Mouse (Mus musculus) B cell, adult 2 months (primary cell): Measurements from ENCODE around the gene Slc30a4.

Source experiments
- DNase-seq, 2 experiments: peaks; one replicate each; pipeline ENCODE4 v3.0.0; 2022

The Slc30a4 gene

GRCm38 (mm10) chr2:122702181-122703036 lies at the start of gene Slc30a4:
Gene Slc30a4, minus strand, starts transcription at chr2:122702663.
- peak; percentile 66 to 74 for DNase-seq

GRCm38 (mm10) chr2:122746461-122746860 lies 44.0 kb upstream of the Slc30a4 start:
- DNase-seq: no peak

GRCm38 (mm10) chr2:122739023-122739422 lies 36.6 kb upstream of the Slc30a4 start:
- no peak for DNase-seq

GRCm38 (mm10) chr2:122737894-122738830 lies 35.7 kb upstream of the Slc30a4 start, which contains the start of gene Bloc1s6:
Gene Bloc1s6, plus strand, starts transcription at chr2:122738503.
- DNase-seq: peak; percentile 91 to 92

- no peak for DNase-seq
These were observed 29.0 kb upstream of the Slc30a4 start for GRCm38 (mm10) chr2:122731456-122731855.

- DNase-seq: peak; percentile 72 to 73
These were observed 23.1 kb upstream of the Slc30a4 start for GRCm38 (mm10) chr2:122725604-122726003.

- DNase-seq: no peak
These were observed 18.1 kb upstream of the Slc30a4 start for GRCm38 (mm10) chr2:122720564-122720963.

GRCm38 (mm10) chr2:122719232-122719631 lies 16.8 kb upstream of the Slc30a4 start:
- no peak for DNase-seq

- no peak for DNase-seq
These were observed 13.9 kb upstream of the Slc30a4 start for GRCm38 (mm10) chr2:122716301-122716842.

GRCm38 (mm10) chr2:122715148-122715692 lies 12.8 kb upstream of the Slc30a4 start:
- no peak for DNase-seq

- DNase-seq: no peak
These were observed 10.4 kb upstream of the Slc30a4 start for GRCm38 (mm10) chr2:122712848-122713247.

- DNase-seq: no peak
These were observed 9.4 kb upstream of the Slc30a4 start for GRCm38 (mm10) chr2:122711911-122712310.

- DNase-seq: no peak
These were observed 6.7 kb upstream of the Slc30a4 start for GRCm38 (mm10) chr2:122709156-122709555.

GRCm38 (mm10) chr2:122708080-122708479 lies 5.6 kb upstream of the Slc30a4 start:
- no peak for DNase-seq

- DNase-seq: no peak
These were observed 2.1 kb upstream of the Slc30a4 start for GRCm38 (mm10) chr2:122704572-122704971.

GRCm38 (mm10) chr2:122701871-122702180 lies 637 bp downstream of the Slc30a4 start:
- DNase-seq: no peak

GRCm38 (mm10) chr2:122701012-122701411 lies 1.5 kb downstream of the Slc30a4 start:
- DNase-seq: no peak

- no peak for DNase-seq
These were observed 4.9 kb downstream of the Slc30a4 start for GRCm38 (mm10) chr2:122697526-122697925.

- no peak for DNase-seq
These were observed 15.8 kb downstream of the Slc30a4 start for GRCm38 (mm10) chr2:122686665-122687064.

GRCm38 (mm10) chr2:122683641-122684040 lies 18.8 kb downstream of the Slc30a4 start:
- no peak for DNase-seq

GRCm38 (mm10) chr2:122682520-122682919 lies 19.9 kb downstream of the Slc30a4 start:
- DNase-seq: no peak

GRCm38 (mm10) chr2:122681379-122682137 lies 20.9 kb downstream of the Slc30a4 start:
- DNase-seq: no peak
